Mouse (Mus musculus) 416B (cell line): ENCODE results near the gene Lrrc20.
A peak's percentile ranks its signal among the peaks of the same experiment; 100 is the strongest.

Source experiments
- DNase-seq: peaks from one replicate; pipeline ENCODE4 v3.0.0; 2011; ENCODE audit warnings: low read depth

Lrrc20 gene

GRCm38 (mm10) chr10:61474344-61474743 is 1.3 kb upstream of the Lrrc20 start:
- DNase-seq = peak; percentile 86

DNA sequence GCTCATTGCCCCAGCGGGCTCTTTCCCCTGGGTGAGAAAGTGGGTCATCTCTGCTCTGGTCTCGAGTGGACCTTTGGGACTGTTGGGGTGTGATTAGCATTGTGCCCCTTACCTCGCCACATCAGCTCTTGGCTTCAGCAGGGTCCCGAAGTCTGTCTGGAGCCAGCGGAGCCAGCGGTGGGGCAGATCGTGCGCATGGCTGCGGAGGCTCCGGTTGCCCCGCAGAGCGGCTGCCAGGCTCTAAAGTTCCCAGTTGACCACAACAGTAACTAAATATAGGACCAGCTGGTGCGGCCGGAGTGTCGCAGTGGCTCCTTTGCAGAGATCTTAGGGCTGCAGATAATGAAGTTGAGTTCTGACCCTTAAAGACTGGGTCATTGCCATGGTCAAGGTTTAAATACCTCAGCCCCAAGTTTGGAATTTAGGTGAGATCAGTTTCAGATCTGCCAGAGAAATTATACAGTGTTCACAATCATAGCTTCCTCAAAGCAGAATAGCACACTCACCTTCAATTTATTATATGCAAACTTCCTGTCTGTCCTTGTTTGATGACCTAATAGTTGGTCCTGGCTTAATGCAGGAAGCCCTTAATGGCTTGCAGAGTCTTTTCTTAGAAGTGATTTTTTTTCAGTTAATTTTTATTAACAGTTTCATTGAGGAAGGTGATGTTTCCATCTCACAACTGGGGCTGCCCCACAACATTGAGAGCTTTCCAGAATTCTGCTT is 1.0 kb downstream of the Lrrc20 start:
- DNase-seq = peak; percentile 54

GRCm38 (mm10) chr10:61479461-61479860 is 3.9 kb downstream of the Lrrc20 start:
- no peak for DNase-seq

- no peak for DNase-seq
These were observed 4.3 kb downstream of the Lrrc20 start for GRCm38 (mm10) chr10:61479927-61480326.

GRCm38 (mm10) chr10:61480488-61480887 is 4.9 kb downstream of the Lrrc20 start:
- DNase-seq = no peak

GRCm38 (mm10) chr10:61482771-61483170 is 7.2 kb downstream of the Lrrc20 start:
- DNase-seq = no peak

- no peak for DNase-seq
These were observed 9.2 kb downstream of the Lrrc20 start for GRCm38 (mm10) chr10:61484801-61485200.

DNA sequence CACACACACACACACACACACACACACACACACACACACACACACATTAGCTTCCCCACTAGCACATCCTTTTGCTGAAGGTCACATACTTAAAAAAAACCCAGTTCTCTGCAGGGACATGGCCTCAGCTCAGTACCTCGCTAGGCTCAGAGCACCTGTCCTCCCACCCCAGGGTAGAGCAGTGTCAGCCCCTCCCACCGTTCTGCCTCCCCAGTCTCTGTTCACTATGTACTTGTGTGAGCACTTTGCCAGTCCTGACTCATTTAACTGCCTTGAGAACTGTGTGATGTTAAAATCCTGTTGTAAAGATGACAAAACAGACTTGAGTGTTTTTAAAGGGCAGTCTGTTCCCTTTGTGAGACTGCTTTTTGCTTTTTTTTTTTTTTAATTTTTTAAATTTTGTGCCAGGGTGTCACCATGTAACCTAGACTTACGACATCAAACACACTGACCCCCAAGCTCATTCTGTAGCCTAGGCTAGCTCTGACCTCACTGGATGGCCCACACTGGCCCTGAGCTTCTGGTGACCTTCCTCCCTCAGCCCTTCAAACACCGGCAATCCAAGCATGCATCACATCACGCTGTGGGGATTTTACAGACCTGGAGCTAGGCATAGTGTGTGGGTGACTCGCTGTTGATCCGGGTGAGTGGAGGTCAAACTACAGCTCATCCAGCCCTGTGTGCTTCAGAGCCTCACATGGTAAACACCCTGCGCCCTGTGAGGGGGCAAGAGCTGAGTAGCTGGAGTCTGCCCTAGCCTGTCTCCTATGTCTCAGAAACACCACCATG is 11.1 kb downstream of the Lrrc20 start:
- no peak for DNase-seq

DNA sequence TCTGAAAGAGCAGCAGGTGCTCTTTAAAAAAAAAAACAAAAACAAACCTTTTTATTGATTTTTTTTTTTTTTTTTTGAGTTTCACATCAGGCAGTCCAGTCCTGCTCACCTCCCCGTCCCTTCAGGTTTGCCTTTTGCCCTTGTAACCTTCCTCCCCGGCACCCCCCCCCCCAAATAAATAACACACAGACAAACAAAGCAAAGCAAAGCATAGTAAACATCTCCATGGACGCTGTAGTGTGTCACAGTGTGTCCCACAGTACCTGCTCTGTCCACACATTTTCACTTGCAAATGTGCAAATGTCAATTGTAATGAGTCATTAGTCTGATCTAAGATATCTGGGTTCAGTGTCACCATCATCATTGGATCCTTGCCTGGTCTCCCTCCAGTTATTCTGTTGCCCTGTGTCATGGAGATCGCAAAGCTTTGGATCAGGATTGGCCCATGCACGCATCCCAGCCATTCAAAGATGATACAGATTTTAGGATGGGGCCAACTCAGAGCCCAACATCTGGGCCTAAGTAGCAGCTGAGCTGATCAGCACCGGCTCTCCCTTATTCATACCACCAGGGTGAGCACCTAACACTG is 13.0 kb downstream of the Lrrc20 start:
- DNase-seq = no peak

DNA sequence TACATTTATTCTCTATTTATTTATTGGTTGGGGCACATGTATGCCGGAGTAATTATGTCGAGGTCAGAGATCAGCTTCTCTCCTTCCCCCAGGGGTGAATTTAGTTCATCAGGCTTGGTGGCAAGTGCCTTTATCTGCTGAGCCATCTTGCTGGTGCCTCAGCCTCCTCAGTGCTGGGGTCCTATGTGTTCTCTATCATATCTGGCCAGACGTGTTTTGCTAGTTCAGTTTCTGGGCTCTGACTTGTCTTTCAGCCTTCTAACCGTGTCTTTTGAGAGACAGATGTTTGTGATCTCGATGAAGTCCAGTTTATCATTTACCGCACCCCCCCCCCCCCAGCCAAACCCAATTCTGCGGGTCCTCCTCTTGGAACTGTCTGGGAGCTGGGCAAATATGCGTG is 16.0 kb downstream of the Lrrc20 start:
- DNase-seq = no peak

GRCm38 (mm10) chr10:61492040-61492439 is 16.4 kb downstream of the Lrrc20 start:
- peak; percentile 94 for DNase-seq

- no peak for DNase-seq
These were observed 19.9 kb downstream of the Lrrc20 start for GRCm38 (mm10) chr10:61495461-61495860.

- no peak for DNase-seq
These were observed 20.6 kb downstream of the Lrrc20 start for GRCm38 (mm10) chr10:61496231-61496630.

GRCm38 (mm10) chr10:61499505-61500466 is 24.2 kb downstream of the Lrrc20 start:
- no peak for DNase-seq

- DNase-seq = no peak
These were observed 25.2 kb downstream of the Lrrc20 start for GRCm38 (mm10) chr10:61500756-61501155.

GRCm38 (mm10) chr10:61504073-61504472 is 28.5 kb downstream of the Lrrc20 start:
- peak; percentile 69 for DNase-seq

GRCm38 (mm10) chr10:61506381-61507200 is 31.0 kb downstream of the Lrrc20 start:
- DNase-seq = no peak

DNA sequence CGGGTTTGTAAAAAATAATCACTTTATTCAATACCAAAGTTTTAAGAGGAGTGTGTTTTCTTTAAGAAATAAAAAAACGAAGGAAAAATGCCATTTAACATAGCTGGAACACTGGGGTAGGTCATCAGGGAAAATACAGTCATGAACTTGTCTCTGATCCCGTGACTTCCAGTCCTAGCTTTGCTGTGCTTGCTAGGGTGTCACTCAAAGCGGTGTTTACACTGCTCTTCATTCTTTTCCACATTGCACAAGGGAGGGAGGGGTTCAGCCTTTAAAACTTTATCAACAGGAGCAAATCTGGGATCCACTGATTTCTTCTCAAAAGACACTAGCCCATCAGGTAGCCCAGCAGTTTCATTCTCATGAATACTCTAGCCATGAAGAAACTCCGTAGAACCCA is 34.3 kb downstream of the Lrrc20 start:
- DNase-seq = no peak

GRCm38 (mm10) chr10:61510809-61511208 is 35.2 kb downstream of the Lrrc20 start:
- no peak for DNase-seq

DNA sequence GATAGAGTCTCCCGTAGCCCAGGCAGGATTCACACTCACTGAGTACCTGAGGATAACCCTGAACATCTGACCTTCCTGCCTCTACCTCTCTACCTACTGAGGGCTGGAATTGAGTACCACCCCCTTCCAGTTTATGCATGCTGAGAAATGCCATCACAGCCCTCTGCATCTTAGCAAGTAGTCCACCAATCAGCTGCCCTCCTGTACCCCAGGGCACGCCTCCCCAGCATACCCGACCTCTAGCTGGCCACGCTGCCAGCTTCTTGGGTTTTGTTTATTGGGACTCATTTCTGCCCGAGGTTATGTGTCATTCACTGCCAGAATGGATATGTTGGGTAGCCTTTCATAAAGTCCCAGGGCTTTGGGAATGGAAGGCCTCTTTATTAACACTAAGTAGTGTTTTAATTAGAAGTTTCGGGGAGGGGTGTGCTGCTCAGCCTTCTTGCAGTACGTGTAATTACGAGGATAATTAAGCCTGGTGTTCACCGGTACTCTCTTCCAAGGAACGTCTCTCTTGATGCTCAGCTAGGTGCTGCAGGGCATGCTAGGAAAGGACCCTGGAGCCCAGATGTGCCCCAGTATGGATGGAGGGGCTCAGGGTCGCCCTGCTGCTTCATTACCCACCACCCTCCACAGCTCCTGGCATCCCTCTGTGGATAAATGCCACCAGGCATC is 36.8 kb downstream of the Lrrc20 start:
- DNase-seq = no peak
